Mouse (Mus musculus) spleen, adult 2 months (tissue): ENCODE results near the gene AC153137.1. TPM values are rescaled to one million over a fixed set of nuclear protein-coding genes. Genes with fewer than 3 reads are reported as not detected.

Experiments used
- DNase-seq, 2 experiments: peaks; one replicate each; pipeline versions ENCODE4 v3.0.0 to v3.0.0-alpha.2; 2012 to 2021; ENCODE audit warnings: low spot score in 2 of 2, low read depth in 1 of 2
- H3K27ac ChIP-seq: fragments of 200-500 bp; 2 replicates; pipeline ENCODE4 v1.5.1; 2012; ENCODE audit warnings: low read length, inconsistent platforms; ENCODE audit not compliant: insufficient read depth
- H3K27me3 ChIP-seq: fragments of 200-500 bp; 2 replicates; pipeline ENCODE4 v1.6.1; 2012; ENCODE audit warnings: mild to moderate bottlenecking, moderate library complexity, low read length, inconsistent platforms; ENCODE audit not compliant: control insufficient read depth, insufficient read depth
- H3K36me3 ChIP-seq: fragments of 200-500 bp; 2 replicates; pipeline ENCODE4 v1.6.1; 2012; ENCODE audit warnings: mild to moderate bottlenecking, low read length, inconsistent platforms; ENCODE audit not compliant: control insufficient read depth, insufficient read depth
- H3K4me1 ChIP-seq: fragments of 200-500 bp; 2 replicates; pipeline ENCODE4 v1.6.1; 2011; ENCODE audit warnings: inconsistent platforms; ENCODE audit not compliant: control insufficient read depth, insufficient read depth, insufficient read length
- H3K4me3 ChIP-seq: fragments of 200-500 bp; 2 replicates; pipeline ENCODE4 v1.5.1; 2011; ENCODE audit warnings: mild to moderate bottlenecking, inconsistent platforms; ENCODE audit not compliant: insufficient read depth, insufficient read length; ENCODE audit errors: extremely low read depth
- CTCF ChIP-seq: fragments of 200-500 bp; IDR thresholded peaks from 2 replicates; pipeline ENCODE4 v1.5.1; 2011; ENCODE audit warnings: mild to moderate bottlenecking, inconsistent platforms; ENCODE audit not compliant: insufficient read depth, insufficient read length, insufficient replicate concordance; ENCODE audit errors: extremely low read depth
- POLR2A ChIP-seq: fragments of 200-500 bp; IDR thresholded peaks from 2 replicates; pipeline ENCODE4 v1.6.1; 2011; ENCODE audit warnings: low read depth, low read length, inconsistent platforms
- WGBS: fragments of 180-500 bp; shearing (Covaris S2); methylation state at CpG from one replicate; pipeline ENCODE4 v1.1.7; 2018; 5-methylcytosine and 5-hydroxymethylcytosine counted together
- polyA plus RNA-seq: library from polyadenylated mRNA; depleted of rRNA; stranded (reverse); fragments of >200 nt; gene quantifications from 2 replicates; pipeline ENCODE4 v1.2.3, GENCODE M21; 2012; rRNA removed

The AC153137.1 gene
- polyA plus RNA-seq, 1 experiment, result not detected

DNA sequence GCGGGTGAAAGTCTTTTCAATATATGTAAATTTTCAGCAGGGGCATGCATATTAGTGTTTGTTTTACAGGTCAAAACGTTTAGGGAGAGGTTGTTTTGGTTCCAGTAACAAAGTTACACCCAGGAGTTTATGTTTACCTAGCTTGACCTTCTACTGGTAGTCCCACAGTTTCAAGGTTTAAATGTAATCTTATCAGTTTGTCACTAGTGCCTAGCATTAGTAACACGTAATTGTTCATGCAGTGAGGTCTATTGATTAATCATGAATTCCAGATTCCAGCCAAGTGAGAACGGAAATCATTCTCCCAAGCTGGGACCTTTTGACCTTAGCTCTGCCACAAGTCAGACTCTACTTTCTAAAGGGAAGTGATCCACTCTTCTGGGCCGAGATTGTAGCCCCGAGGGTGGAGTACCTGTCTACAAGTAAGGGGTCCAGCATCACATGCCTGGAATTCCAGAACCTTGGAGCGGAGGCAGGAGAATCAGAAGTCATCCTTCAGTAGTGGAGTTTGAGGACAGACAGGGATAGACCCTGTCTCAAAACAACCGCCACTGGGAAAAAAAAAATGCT lies 40.3 kb downstream of the AC153137.1 start:
- Histone ChIP-seq H3K4me1 (no peaks in the 10 kb centered on the region), H3K27ac (no peak overlapping the region), H3K4me3 (no peak overlapping the region), H3K36me3 (no peaks in the 10 kb centered on the region), H3K27me3 (0 out of 2 replicates have a peak, but pooled peaks cover 2% of the 10 kb centered on the region)
- DNase-seq, result no peak
- 77% methylated on average over 8 of the region's 8 CpGs for WGBS
- TF ChIP-seq POLR2A (no peak), CTCF (no peak)

DNA sequence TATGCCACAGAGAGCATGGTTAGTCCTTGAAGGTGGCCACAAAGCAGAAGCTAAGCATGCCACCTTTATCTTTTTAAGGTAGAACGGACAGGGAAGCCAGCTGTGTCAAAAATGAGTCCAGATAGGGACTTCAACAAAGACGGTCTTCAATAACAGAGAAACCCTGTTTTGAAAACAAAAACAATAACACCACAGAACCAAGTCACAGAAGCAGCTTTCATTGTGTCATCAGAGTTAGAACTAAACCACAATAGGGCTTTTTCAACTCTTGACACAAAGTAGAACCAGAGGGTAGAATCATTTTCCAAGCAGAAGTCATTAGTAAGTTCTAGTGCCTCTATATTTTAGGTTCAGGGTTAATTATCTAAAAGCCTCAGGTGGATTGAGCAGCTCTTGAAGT lies 41.3 kb downstream of the AC153137.1 start:
- Histone ChIP-seq H3K36me3 (no peaks in the 10 kb centered on the region), H3K27ac (no peak overlapping the region), H3K27me3 (0 out of 2 replicates have a peak, but pooled peaks cover 2% of the 10 kb centered on the region), H3K4me3 (no peak overlapping the region), H3K4me1 (no peaks in the 10 kb centered on the region)
- whole genome bisulfite sequencing, result 84% methylated on average over 2 of the region's 2 CpGs
- TF ChIP-seq POLR2A (no peak), CTCF (no peak)
- DNase-seq, result no peak

DNA sequence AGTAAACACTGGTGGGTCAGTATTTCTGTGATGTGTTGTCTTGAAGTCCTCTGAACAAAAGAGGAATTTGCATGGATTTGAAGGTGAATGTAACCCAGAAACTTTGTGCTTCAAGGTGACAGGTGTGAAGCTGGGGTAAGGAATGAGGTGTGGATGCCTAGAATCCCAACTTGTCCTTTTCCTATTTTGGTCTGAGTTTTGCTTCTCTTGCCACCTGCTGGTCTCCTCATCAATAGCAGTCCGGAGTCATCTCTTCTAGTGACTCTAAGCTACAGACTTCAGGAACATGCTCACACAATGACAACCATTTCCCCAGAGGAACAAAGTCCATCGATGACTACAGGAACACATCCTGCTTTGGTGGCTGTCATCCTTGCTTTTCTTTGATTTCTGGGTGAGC lies 46.9 kb downstream of the AC153137.1 start:
- no peak overlapping the region for H3K4me3 ChIP-seq
- no peaks in the 10 kb centered on the region for H3K27me3 ChIP-seq
- 65% methylated on average over 2 of the region's 2 CpGs for WGBS
- TF ChIP-seq POLR2A (no peak), CTCF (no peak)
- H3K4me1 ChIP-seq, result no peaks in the 10 kb centered on the region
- no peaks in the 10 kb centered on the region for H3K36me3 ChIP-seq
- H3K27ac ChIP-seq, result no peak overlapping the region
- no peak for DNase-seq

DNA sequence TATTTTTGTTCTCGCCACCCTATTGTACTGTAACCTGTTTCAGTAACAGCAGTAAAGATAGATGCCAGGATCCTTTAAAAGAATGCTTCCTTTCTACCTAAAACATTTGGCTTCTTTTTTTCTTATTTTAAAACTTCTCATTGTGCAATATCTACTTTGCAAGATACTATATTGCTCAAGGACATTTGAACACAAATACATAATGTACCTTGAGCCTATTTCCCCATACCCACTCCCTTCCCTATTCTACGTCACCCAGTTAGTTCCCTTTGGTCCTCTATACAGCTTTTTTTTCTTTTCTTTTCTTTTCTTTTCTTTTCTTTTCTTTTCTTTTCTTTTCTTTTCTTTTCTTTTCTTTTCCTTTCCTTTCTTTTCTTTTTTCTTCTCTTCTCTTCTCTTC lies 47.6 kb downstream of the AC153137.1 start:
- Histone ChIP-seq H3K4me3 (no peak overlapping the region), H3K36me3 (no peaks in the 10 kb centered on the region), H3K27me3 (no peaks in the 10 kb centered on the region), H3K4me1 (no peaks in the 10 kb centered on the region), H3K27ac (no peak overlapping the region)
- WGBS, result 80% methylated on average over 2 of the region's 2 CpGs
- TF ChIP-seq POLR2A (no peak), CTCF (no peak)
- no peak for DNase-seq

Other genes starting within 250 kb of the AC153137.1 start
- gene Phf3, start 104.0 kb downstream of the AC153137.1 start, polyA plus RNA-seq, result 24.6 and 43.3 TPM in 2 replicates
- gene Lgsn, start 198.4 kb upstream of the AC153137.1 start, polyA plus RNA-seq, result not detected in 2 replicates
- not detected in 2 replicates for gene 4931428L18Rik, start 244.7 kb upstream of the AC153137.1 start, polyA plus RNA-seq
- gene Pih1d3, start 244.9 kb upstream of the AC153137.1 start, polyA plus RNA-seq, result not detected in 2 replicates